Mouse (Mus musculus): ENCODE measurements around the gene Arid3a.
"Not testable (repeated sequence)": the region's sequence is repeated elsewhere in the genome, so short reads cannot be mapped to it uniquely, and the experiment has no call there.

Arid3a gene

GRCm38 (mm10) chr10:79926491-79927323 is at the start of gene Arid3a:
Gene Arid3a (plus strand): TSS chr10:79927043.
- DNase-seq (ENCODE audit: low spot score in 2 of 2): peak; percentile 81 to 84

GRCm38 (mm10) chr10:79877174-79877573 is 49.7 kb upstream of the Arid3a start:
- DNase-seq (ENCODE audit: low spot score in 2 of 2): no peak

- no peak for DNase-seq (ENCODE audit: low spot score in 2 of 2)
Observed at GRCm38 (mm10) chr10:79877757-79878156, 49.1 kb upstream of the Arid3a start.

GRCm38 (mm10) chr10:79879527-79879926 is 47.3 kb upstream of the Arid3a start:
- no peak for DNase-seq (ENCODE audit: low spot score in 2 of 2)

- DNase-seq (ENCODE audit: low spot score in 2 of 2): no peak
Observed at GRCm38 (mm10) chr10:79880721-79881120, 46.1 kb upstream of the Arid3a start.

- no peak for DNase-seq (ENCODE audit: low spot score in 2 of 2)
Observed at GRCm38 (mm10) chr10:79881981-79882380, 44.9 kb upstream of the Arid3a start.

- DNase-seq (ENCODE audit: low spot score in 2 of 2): peak; percentile 50 to 70
Observed at GRCm38 (mm10) chr10:79883297-79884084, 43.4 kb upstream of the Arid3a start.

- no peak for DNase-seq (ENCODE audit: low spot score in 2 of 2)
Observed at GRCm38 (mm10) chr10:79884446-79884845, 42.4 kb upstream of the Arid3a start.

- not testable (repeated sequence) for DNase-seq (ENCODE audit: low spot score in 2 of 2)
Observed at GRCm38 (mm10) chr10:79884938-79885337, 41.9 kb upstream of the Arid3a start.

- no peak for DNase-seq (ENCODE audit: low spot score in 2 of 2)
Observed at GRCm38 (mm10) chr10:79886054-79886453, 40.8 kb upstream of the Arid3a start, which contains the start of gene Elane. Gene Elane (plus strand): TSS chr10:79886247.

- no peak for DNase-seq (ENCODE audit: low spot score in 2 of 2)
Observed at GRCm38 (mm10) chr10:79886611-79887010, 40.2 kb upstream of the Arid3a start.

GRCm38 (mm10) chr10:79889386-79889785 is 37.5 kb upstream of the Arid3a start:
- DNase-seq (ENCODE audit: low spot score in 2 of 2): no peak

- DNase-seq (ENCODE audit: low spot score in 2 of 2): no peak
Observed at GRCm38 (mm10) chr10:79890670-79891069, 36.2 kb upstream of the Arid3a start, which contains the start of gene Cfd. Gene Cfd (plus strand): TSS chr10:79890853.

- DNase-seq (ENCODE audit: low spot score in 2 of 2): peak; percentile 67 to 82
Observed at GRCm38 (mm10) chr10:79892451-79893118, 34.3 kb upstream of the Arid3a start.

- DNase-seq (ENCODE audit: low spot score in 2 of 2): no peak
Observed at GRCm38 (mm10) chr10:79896306-79896705, 30.5 kb upstream of the Arid3a start.

- no peak for DNase-seq (ENCODE audit: low spot score in 2 of 2)
Observed at GRCm38 (mm10) chr10:79896814-79897213, 30.0 kb upstream of the Arid3a start.

GRCm38 (mm10) chr10:79897316-79898245 is 29.3 kb upstream of the Arid3a start:
- no peak for DNase-seq (ENCODE audit: low spot score in 2 of 2)

- no peak for DNase-seq (ENCODE audit: low spot score in 2 of 2)
Observed at GRCm38 (mm10) chr10:79900951-79901410, 25.9 kb upstream of the Arid3a start.

- DNase-seq (ENCODE audit: low spot score in 2 of 2): no peak
Observed at GRCm38 (mm10) chr10:79906712-79907111, 20.1 kb upstream of the Arid3a start.

- DNase-seq (ENCODE audit: low spot score in 2 of 2): no peak
Observed at GRCm38 (mm10) chr10:79907415-79907814, 19.4 kb upstream of the Arid3a start.
